Mouse (Mus musculus) cerebellum, postnatal 4 days (tissue): ENCODE results near the gene Abca17.

Experiments used
- DNase-seq, 2 experiments: peaks; one replicate each; pipeline ENCODE4 v3.0.0; 2022; ENCODE audit warnings: low spot score in 2 of 2, mixed read lengths in 1 of 2

Gene Abca17

DNA sequence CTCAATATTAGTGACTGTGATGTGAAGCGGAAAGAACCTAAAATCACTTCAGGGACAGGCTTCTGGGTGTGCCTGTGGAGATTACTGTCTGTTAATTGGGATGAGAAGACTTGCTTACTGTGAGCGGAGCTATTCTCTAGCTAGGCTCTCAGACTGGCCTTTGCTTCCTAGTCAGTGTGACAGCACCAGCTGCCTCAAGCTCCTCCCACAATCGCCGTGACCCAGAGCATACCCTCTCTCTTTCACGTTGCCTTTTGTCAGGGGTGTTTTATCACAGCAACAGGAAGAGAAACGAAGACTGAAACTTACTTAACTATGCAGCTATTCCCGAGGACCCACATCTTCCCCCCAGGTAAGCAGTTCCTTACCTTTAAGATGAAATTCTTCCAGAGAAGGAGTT lies 4.0 kb downstream of the Abca17 start:
- DNase-seq: no peak

- no peak for DNase-seq
Measured at GRCm38 (mm10) chr17:24344672-24345071, 6.2 kb downstream of the Abca17 start.

DNA sequence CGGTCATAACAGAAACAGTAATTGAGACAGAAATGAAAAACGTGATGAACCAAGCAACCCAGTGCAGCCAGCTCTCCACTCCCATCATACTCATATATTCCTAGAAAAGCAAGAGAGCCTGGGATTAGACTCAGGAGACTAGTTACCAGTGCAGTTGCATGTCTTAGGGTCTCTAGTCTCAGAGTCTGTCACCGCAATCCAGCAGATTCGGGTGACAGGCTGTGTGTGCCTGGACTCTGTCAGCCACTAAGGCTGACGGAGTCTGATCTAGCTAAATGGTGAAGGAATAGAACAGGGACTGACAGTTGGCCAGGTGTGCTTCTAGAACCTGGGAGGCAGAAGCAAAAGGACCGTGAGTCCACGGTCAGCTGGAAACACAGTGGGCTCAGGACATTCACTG lies 23.2 kb downstream of the Abca17 start:
- no peak for DNase-seq

GRCm38 (mm10) chr17:24325051-24325450 lies 25.8 kb downstream of the Abca17 start:
- DNase-seq: no peak

DNA sequence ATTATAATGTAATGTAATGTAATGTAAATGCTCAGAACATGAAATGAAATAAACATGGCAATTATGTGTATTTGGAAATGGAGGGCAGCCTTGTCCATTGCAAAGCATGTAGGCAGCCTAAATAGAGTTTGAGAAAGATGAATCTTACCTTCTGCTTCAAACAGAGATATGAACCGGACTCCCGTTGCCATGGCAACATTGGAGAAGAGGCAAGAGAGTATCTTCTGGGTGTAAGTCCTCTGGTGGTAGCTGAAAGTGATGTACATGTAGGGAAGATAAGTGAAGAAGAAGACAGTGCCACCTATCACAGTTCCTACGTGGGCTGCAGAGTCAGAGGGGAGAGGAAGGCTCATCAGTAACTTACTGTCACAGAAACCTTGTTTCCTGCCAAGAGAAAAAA lies 30.0 kb downstream of the Abca17 start:
- DNase-seq: no peak

DNA sequence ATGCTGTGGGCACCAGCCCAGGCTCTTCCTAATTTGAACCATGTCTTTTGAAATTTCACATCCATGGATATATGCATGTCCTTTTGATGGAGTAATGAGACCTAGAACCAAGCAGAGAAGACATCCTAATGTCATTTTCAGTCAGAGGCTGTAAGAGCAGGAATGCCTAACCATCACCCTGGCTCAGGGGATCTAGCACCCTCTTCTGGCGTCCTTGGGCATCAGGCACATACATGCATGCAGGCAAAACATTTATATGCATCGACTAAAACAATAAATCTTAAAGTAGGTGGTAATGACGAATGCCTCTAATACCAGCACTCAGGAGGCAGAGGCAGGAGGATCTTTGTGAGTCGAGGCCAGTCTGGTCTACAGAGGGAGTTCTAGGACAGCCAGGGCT lies 43.4 kb downstream of the Abca17 start:
- peak in 1 of 2 experiments; percentile 20 for DNase-seq

DNA sequence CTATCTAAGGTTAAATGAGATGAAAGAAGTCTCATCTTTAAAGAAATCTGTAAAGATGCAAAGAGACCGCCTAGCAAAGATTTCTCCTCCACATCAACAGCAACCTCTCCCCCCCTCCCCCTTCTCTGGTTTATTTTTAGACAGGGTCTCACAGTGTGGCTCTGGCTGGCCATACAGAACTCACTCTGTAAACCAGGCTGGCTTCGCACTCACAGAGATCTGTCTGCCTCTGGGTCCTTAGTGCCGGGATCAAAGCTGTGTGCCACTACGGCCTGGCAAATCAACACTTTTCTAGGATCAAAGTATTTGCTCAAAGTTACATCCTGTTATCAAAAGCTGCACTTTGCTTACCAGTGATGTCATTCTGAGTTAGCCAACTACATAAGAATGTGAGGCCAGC lies 50.2 kb downstream of the Abca17 start:
- DNase-seq: no peak

GRCm38 (mm10) chr17:24289338-24289737 lies 61.5 kb downstream of the Abca17 start:
- no peak for DNase-seq

- no peak for DNase-seq
Measured at GRCm38 (mm10) chr17:24288477-24288876, 62.4 kb downstream of the Abca17 start.

DNA sequence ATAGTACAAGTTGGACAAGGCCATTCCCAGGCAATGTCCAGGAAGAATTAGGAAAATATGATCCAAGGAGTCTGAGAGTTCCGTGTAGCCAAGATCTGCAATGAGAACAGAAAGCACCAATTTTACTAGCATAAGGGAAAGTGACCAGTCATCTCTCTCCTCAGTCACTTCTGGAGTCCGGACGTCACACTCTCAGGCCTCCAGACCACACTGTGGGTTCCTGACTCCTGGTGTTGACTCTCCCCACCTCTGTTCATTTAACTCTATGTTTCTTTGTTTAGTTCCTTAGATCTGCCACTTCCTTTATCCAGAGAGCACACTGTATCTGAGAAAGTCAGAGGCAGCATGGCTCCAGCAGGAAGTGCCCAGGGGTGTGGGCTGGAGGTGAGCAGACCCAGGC lies 65.2 kb downstream of the Abca17 start:
- no peak for DNase-seq

DNA sequence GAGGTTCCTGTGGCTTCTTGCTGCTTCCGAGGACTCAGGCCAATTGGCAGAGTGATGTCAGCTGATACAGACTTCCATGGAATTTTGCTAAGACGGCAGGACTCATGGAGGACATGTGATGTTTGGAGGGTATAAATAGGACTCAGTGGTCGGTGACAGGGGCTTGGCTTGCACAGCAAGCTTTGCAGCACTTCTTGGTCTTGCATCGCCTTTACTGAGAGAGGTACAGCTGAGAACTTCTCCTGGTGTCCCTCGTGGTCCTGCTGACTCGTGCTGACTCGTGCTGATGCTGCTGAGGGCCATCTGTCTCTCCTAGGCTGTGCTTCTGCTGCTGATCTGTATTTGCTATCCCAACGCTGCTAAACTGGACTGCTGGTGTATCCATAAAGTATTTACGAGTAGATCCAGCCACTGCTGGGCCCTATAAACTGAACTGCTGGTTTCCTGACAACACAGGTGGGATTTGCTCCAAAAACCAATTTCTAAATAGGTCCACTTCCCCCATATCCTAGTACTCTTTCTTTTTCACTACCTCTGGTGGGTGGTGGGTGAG lies 67.5 kb downstream of the Abca17 start:
- DNase-seq: no peak

- no peak for DNase-seq
Measured at GRCm38 (mm10) chr17:24282637-24283036, 68.2 kb downstream of the Abca17 start.

DNA sequence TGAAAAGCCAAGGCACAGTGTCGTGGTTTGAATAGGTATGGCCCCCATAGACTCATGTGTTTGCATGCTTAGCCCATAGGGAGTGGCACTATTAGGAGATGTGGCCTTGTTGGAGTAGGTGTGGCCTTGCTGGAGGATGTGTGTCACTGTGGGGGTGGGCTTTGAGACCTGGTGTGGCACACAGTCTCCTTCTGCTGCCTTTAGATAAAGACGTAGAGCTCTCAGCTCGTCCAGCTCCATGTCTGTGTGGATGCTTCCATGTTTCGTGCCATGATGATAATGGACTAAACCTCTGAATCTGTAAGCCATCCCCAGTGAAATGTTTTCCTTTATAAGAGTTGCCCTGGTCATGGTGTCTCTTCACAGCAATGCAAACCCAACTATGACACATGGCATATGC lies 71.0 kb downstream of the Abca17 start:
- DNase-seq: no peak

DNA sequence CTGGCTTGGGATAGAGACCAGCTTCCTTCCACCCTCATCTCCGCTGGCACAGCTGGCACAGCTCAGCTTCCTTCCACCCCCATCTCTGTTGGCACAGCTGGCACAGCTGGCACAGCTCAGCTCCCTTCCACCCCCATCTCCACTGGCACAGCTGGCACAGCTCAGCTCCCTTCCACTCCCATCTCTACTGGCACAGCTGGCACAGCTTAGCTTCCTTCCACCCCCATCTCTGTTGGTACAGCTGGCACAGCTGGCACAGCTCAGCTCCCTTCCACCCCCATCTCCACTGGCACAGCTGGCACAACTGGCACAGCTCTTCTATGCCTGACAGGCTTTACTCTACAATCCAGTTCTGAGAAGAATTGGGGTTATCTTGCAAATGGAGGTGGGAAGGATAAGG lies 83.7 kb downstream of the Abca17 start:
- DNase-seq: no peak

DNA sequence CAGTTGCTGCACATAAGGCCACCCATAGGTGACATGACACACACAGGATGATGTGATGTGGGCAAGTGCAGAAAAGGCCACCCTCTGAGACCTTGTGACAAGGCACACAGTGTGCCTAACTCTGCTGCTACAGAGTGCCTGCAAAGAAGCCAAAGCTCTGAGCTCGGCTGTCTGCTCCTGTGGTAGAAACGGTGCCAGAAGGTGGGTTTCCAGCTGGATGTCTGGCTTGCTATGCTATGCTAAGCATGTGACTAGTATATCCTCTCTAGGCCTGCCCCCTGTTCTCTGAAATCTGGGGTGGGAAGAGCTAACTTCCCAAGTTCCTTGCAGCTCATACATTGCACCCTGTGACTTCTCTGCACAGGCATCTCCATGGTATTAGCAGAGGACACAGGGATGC lies 86.1 kb downstream of the Abca17 start:
- no peak for DNase-seq

GRCm38 (mm10) chr17:24260516-24260915 lies 90.4 kb downstream of the Abca17 start:
- DNase-seq: no peak

- DNase-seq: no peak
Measured at GRCm38 (mm10) chr17:24259702-24260101, 91.2 kb downstream of the Abca17 start.

DNA sequence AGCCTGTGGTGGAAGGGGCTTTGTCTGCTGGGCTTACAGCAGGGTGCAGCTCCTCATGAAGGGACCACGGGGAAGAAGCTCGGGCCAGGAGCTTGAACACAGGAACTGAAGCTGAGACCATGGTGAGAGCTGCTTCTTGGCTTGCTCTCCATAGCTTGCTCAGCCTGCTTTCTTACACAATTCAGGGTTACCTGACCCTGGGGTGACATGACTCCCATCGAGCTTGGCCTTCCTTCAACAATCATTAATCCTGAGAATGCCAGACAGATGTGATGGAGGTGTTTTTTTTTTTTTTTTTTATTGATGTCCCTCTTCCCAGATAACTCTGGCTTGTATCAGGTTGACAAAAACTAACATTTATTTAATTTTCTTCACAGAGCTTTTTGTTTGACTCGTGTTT lies 91.9 kb downstream of the Abca17 start:
- no peak for DNase-seq

- DNase-seq: no peak
Measured at GRCm38 (mm10) chr17:24252329-24252728, 98.5 kb downstream of the Abca17 start.

DNA sequence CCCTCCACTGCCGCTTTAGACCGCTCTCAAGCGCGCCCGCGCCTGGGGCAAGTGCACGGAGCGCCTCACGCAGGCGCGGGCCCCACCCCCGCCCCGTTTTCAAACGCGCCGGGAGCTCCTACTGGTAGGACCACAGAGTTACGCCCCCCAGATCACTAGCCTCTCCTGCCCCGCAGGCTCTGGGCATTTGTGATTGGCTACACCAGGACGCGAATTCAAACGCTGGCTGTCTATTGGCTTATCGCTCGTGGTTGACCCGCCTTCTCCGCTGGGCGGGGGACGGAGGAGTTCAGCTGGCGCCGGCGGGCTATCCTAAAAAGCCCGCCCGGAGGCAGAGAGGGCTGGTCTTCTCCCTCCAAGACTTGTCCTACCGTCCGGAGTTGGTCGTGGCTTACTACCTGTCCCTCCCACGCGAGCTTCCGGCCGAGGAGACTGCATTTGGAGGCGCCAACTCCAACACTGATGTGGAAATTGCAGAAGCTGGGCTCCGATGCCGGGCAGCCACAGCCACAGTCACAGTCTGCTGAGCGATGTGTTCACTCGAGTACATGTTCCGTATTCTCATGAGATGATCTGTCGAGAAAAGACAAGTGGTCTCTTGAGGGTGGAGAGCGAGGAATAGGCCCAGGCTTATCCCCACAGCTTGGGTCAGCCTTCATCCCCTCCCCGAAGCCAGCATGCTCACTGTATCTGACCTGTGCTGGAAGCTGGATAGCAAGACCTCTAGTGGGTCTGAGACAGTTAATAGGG lies 99.4 kb downstream of the Abca17 start, which contains the start of gene Ccnf:
TSS of gene Ccnf (minus strand) at position 165 of the 750 bp plus-strand sequence.
- peak; percentile 79 to 96 for DNase-seq

DNA sequence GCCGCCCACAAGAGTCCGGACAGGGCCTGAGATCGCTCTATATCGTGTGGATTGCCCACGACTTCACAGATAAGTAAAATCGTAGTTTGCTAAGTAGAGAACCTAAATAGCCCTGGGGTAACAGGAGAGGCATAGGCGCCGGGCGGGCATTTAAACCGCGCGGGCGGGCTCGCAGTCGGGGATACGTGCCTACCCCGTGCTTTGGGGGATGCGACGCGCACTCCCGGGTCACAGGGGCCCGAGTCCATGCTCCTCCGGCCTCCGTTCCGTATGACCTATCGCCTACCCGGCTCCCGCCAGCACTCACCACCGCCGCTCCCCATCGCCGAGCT lies 99.9 kb downstream of the Abca17 start:
- no peak for DNase-seq

DNA sequence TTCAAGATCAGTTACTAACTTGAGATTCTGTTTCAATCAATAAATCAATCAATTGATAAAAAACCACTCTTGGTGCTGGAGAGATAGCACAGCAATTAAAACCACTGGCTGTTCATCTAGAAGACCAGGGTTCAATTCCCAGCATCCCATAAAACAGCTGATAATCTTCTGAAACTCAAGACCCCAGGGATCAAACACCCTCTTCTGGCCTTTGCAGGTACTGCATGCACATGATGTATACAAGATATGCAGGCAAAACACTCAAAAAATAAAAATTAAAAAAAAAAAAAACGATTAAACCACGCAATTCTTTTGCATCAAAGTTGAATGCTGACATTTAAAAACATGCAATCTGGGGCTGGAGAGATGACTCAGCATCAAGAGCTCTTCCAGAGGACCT lies 102.2 kb downstream of the Abca17 start:
- no peak for DNase-seq

DNA sequence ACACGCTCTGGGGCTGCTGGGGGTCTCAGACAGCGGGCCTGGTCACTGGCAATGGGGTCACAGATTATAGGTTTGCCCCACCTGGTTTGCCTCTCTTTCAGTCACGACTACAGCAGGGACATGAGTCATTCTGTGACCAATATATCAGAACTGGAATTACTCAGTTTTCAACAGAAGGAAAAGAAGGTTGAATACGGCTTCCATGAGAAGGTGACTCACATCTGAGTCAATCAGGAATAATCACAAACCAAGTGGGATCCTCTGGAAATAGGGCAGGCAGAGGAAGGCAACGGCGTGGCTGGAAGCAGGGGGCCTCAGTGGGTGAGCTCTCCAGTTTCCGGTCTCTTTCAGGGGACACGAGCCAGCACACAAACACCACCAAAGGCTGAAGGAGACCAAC lies 106.8 kb downstream of the Abca17 start:
- no peak for DNase-seq
